Mouse (Mus musculus): ENCODE results near the gene Celf2.

GRCm38 (mm10) chr2:6642222-6642850 is 867.0 kb downstream of the Celf2 start:
- TF ChIP-seq HCFC1 (IDR thresholded peaks at IDR 0.05; ENCODE audit: borderline replicate concordance, insufficient read depth, low read length) (no peak), ZC3H11A (IDR thresholded peaks at IDR 0.05; ENCODE audit: borderline replicate concordance, low read depth, low read length) (no peak), MAFK (IDR thresholded peaks at IDR 0.05; ENCODE audit: insufficient read depth, low read depth, low read length) (no peak)

Data from ES-E14 (cell line).